Mouse (Mus musculus) intestine, embryonic 16.5 days (tissue): Measurements from ENCODE around the gene Hexim2. TPM values are rescaled to one million over a fixed set of nuclear protein-coding genes. Genes with fewer than 3 reads are reported as not detected.

Source experiments
- polyA plus RNA-seq: library from polyadenylated mRNA; unstranded; fragments of >200 nt; fragmentation: Nextera tagmentation; extraction: Ambion mirVana; gene quantifications from 2 replicates; pipeline ENCODE4 v1.2.1, GENCODE M21; 2015

The Hexim2 gene
- polyA plus RNA-seq, 1 experiment from 2014 or later: 5.8 TPM

Other genes with a start within 250 kb of the Hexim2 start
- not detected in 2 replicates for gene Fam187a, start 247.3 kb upstream of the Hexim2 start, polyA plus RNA-seq
- 0.09 and 0.38 TPM in 2 replicates for gene Gfap, start 231.5 kb upstream of the Hexim2 start, polyA plus RNA-seq
- 6.8 and 7.4 TPM in 2 replicates for gene Kif18b, start 207.3 kb upstream of the Hexim2 start, polyA plus RNA-seq
- gene C1ql1, start 185.7 kb upstream of the Hexim2 start, polyA plus RNA-seq: 0.53 and 2.3 TPM in 2 replicates
- 55.9 and 59.6 TPM in 2 replicates for gene Nmt1, start 104.2 kb upstream of the Hexim2 start, polyA plus RNA-seq
- gene Dcakd, start 104.1 kb upstream of the Hexim2 start, polyA plus RNA-seq: 91.5 and 92.7 TPM in 2 replicates
- 2.1 and 2.3 TPM in 2 replicates for gene Plcd3, start 30.8 kb upstream of the Hexim2 start, polyA plus RNA-seq
- 30.4 and 32.5 TPM in 2 replicates for gene Acbd4, start 30.7 kb upstream of the Hexim2 start, polyA plus RNA-seq
- 4.2 and 4.6 TPM in 2 replicates for gene Hexim1, start 16.2 kb upstream of the Hexim2 start, polyA plus RNA-seq
- gene Fmnl1, start 38.7 kb downstream of the Hexim2 start, polyA plus RNA-seq: 2.2 and 2.3 TPM in 2 replicates
- gene 1700023F06Rik, start 76.1 kb downstream of the Hexim2 start, polyA plus RNA-seq: 0.57 and 0.83 TPM in 2 replicates
- gene Spata32, start 86.0 kb downstream of the Hexim2 start, polyA plus RNA-seq: not detected in 2 replicates
- 3.1 TPM in 2 replicates for gene Map3k14, start 135.0 kb downstream of the Hexim2 start, polyA plus RNA-seq
- gene Arhgap27, start 231.3 kb downstream of the Hexim2 start, polyA plus RNA-seq: 40.2 and 42.3 TPM in 2 replicates